Mouse (Mus musculus) testis, adult 2 months (tissue): ENCODE measurements at regions not wholly inside any gene's neighbourhood (a gene's known extent, or its start where the extent isn't known, plus 50 kb on each side); places are given as distances from the start of the nearest gene placed in this dataset.

Source experiments
- H3K27ac ChIP-seq: fragments of 200-500 bp; 2 replicates; pipeline ENCODE4 v1.5.1; 2012; ENCODE audit warnings: low read depth, low read length; ENCODE audit not compliant: control insufficient read depth, insufficient read depth
- H3K27me3 ChIP-seq: fragments of 200-500 bp; 2 replicates; pipeline ENCODE4 v1.6.1; 2012; ENCODE audit warnings: mild to moderate bottlenecking, low read length, moderate library complexity; ENCODE audit not compliant: control insufficient read depth, insufficient read depth
- H3K36me3 ChIP-seq: fragments of 200-500 bp; 2 replicates; pipeline ENCODE4 v1.6.1; 2012; ENCODE audit warnings: mild to moderate bottlenecking, low read length; ENCODE audit not compliant: control insufficient read depth, insufficient read depth
- H3K4me1 ChIP-seq: fragments of 200-500 bp; 2 replicates; pipeline ENCODE4 v1.6.1; 2012; ENCODE audit warnings: low read length; ENCODE audit not compliant: control insufficient read depth, insufficient read depth
- H3K4me3 ChIP-seq: fragments of 200-500 bp; 2 replicates; pipeline ENCODE4 v1.5.1; 2012; ENCODE audit warnings: low read depth, mild to moderate bottlenecking, low read length, moderate library complexity, mixed read lengths; ENCODE audit not compliant: control insufficient read depth
- CTCF ChIP-seq: fragments of 200-500 bp; IDR thresholded peaks from 2 replicates; pipeline ENCODE4 v1.5.1; 2012; ENCODE audit warnings: low read depth, mild to moderate bottlenecking, inconsistent platforms, low read length, moderate library complexity; ENCODE audit not compliant: control insufficient read depth, insufficient read depth, insufficient replicate concordance
- POLR2A ChIP-seq: fragments of 200-500 bp; IDR thresholded peaks from 2 replicates; pipeline ENCODE4 v1.6.1; 2012; ENCODE audit warnings: low read depth, mild to moderate bottlenecking, inconsistent platforms, low read length, moderate library complexity; ENCODE audit not compliant: control insufficient read depth

- Histone ChIP-seq H3K27me3 (no peaks in the 10 kb centered on the region), H3K27ac (no peak overlapping the region), H3K4me3 (peak overlapping the region; percentile 44; the same call in 1 of the 2 replicates), H3K4me1 (no peaks in the 10 kb centered on the region; the same call in 1 of the 2 replicates), H3K36me3 (no peaks in the 10 kb centered on the region)
- TF ChIP-seq CTCF (no peak), POLR2A (no peak)
Measured at GRCm38 (mm10) chr13:110569180-110569512, 174.3 kb downstream of the Plk2 start.

GRCm38 (mm10) chr13:110570386-110570785 lies 175.5 kb downstream of the Plk2 start:
- H3K27me3 ChIP-seq = no peaks in the 10 kb centered on the region
- H3K4me3 ChIP-seq = peak overlapping the region; percentile 14; the same call in 1 of the 2 replicates
- TF ChIP-seq CTCF (no peak), POLR2A (no peak)
- H3K4me1 ChIP-seq = no peaks in the 10 kb centered on the region
- H3K27ac ChIP-seq = no peak overlapping the region
- H3K36me3 ChIP-seq = no peaks in the 10 kb centered on the region

DNA sequence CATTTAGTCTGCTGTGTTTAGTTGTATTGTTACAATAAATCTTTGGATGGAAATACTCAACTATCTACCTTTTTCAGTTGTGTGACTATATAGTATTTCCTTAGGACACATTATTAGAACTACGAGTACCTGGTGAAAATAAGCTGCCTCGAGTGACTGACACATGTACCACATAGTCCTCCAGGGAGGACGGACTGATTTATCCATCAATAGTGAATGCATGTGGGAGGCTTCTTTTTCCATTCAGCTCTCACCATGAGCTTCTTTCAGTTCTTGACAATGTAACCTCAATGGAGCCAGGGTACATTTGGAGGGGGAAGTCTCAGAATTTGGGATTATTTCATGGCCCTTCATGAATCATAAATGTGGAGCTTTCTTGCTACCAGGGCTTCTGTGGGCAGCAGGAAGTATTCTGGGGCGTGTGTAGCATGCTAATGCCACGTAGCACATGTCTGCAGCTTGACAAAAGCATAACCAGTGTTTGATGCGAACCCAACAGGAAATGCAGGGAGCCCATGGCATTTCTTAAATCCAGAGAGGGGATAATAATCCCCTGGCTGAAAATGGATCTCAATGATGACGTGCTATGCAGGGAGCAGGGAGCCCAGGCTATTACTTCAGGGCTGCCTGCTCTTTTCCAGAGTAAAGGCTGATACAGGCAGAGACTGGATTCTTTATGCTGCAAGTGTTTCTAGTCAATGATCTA lies 178.7 kb downstream of the Plk2 start:
- H3K4me1 ChIP-seq = no peaks in the 10 kb centered on the region
- H3K36me3 ChIP-seq = no peaks in the 10 kb centered on the region
- H3K27ac ChIP-seq = no peak overlapping the region
- H3K4me3 ChIP-seq = no peak overlapping the region
- TF ChIP-seq POLR2A (no peak), CTCF (no peak)
- no peaks in the 10 kb centered on the region for H3K27me3 ChIP-seq

GRCm38 (mm10) chr13:110574764-110575471 lies 180.1 kb downstream of the Plk2 start:
- Histone ChIP-seq H3K27me3 (no peaks in the 10 kb centered on the region), H3K27ac (no peak overlapping the region), H3K36me3 (no peaks in the 10 kb centered on the region), H3K4me3 (no peak overlapping the region), H3K4me1 (no peaks in the 10 kb centered on the region)
- TF ChIP-seq POLR2A (no peak), CTCF (no peak)

- H3K4me1 ChIP-seq = no peaks in the 10 kb centered on the region
- TF ChIP-seq POLR2A (no peak), CTCF (no peak)
Measured at GRCm38 (mm10) chr13:110578159-110578558, 183.3 kb downstream of the Plk2 start.

GRCm38 (mm10) chr13:110580166-110580565 lies 185.3 kb downstream of the Plk2 start:
- H3K4me1 ChIP-seq = no peaks in the 10 kb centered on the region
- no peaks in the 10 kb centered on the region for H3K36me3 ChIP-seq
- H3K27me3 ChIP-seq = no peaks in the 10 kb centered on the region
- TF ChIP-seq CTCF (no peak), POLR2A (no peak)
- H3K4me3 ChIP-seq = no peak overlapping the region
- H3K27ac ChIP-seq = no peak overlapping the region

More at GRCm38 (mm10) chr13:110578159-110578558, 183.3 kb downstream of the Plk2 start:
- Histone ChIP-seq H3K36me3 (no peaks in the 10 kb centered on the region), H3K27ac (no peak overlapping the region), H3K4me3 (no peak overlapping the region), H3K27me3 (no peaks in the 10 kb centered on the region)

DNA sequence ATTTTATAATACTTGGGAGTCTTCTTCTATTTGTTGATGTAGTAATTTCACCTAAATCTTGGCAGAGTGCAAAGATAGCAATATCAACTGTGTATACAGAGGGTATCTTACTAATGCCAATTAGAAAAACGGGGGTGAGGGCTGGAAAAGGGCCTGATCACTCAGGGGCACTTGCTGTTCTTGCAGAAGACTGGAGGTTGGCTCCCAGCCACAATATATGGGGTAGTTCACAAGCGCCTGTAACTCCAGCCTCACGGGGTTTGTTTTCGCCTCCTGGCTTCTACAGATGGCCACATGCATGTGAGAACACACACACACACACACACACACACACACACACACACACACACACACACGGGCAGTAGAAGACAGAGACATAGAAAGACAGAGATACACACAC lies 185.7 kb downstream of the Plk2 start:
- TF ChIP-seq POLR2A (no peak), CTCF (no peak)
- Histone ChIP-seq H3K27ac (no peak overlapping the region), H3K27me3 (no peaks in the 10 kb centered on the region), H3K4me1 (no peaks in the 10 kb centered on the region), H3K4me3 (no peak overlapping the region), H3K36me3 (no peaks in the 10 kb centered on the region)
